Mouse (Mus musculus) ES-E14 (cell line): ENCODE results near the gene Sulf2. TPM values are rescaled to one million over a fixed set of nuclear protein-coding genes. Genes with fewer than 3 reads are reported as not detected.

Experiments used
- DNase-seq: peaks from one replicate; pipeline ENCODE4 v3.0.0-alpha.2; 2013; ENCODE audit warnings: low read depth, low spot score
- H3K27ac ChIP-seq: 2 replicates; pipeline ENCODE4 v1.5.1; 2012; ENCODE audit warnings: low read depth, mild to moderate bottlenecking, low read length, moderate library complexity, mixed read lengths; ENCODE audit not compliant: poor library complexity, insufficient read depth, severe bottlenecking
- H3K36me3 ChIP-seq: 2 replicates; pipeline ENCODE4 v1.6.1; 2012; ENCODE audit warnings: mild to moderate bottlenecking, low read length, moderate library complexity, mixed read lengths; ENCODE audit not compliant: control insufficient read depth, poor library complexity, insufficient read depth, severe bottlenecking
- H3K4me1 ChIP-seq, 2 experiments: fragments of 150-350 bp in 1 of 2; sonication (generic) in 1 of 2; 2 replicates each; pipeline ENCODE4 v1.6.1; 2012; ENCODE audit warnings: low read length in 2 of 2, mild to moderate bottlenecking in 1 of 2, mixed read lengths in 1 of 2; ENCODE audit not compliant: control insufficient read depth in 2 of 2, insufficient read depth in 2 of 2, poor library complexity in 1 of 2
- H3K4me3 ChIP-seq, 2 experiments: fragments of 150-350 bp in 1 of 2; sonication (generic) in 1 of 2; 2 replicates each; pipeline ENCODE4 v1.5.1; 2012; ENCODE audit warnings: low read length in 2 of 2, low read depth in 1 of 2, mild to moderate bottlenecking in 1 of 2, mixed read lengths in 1 of 2; ENCODE audit not compliant: insufficient read depth in 1 of 2, poor library complexity in 1 of 2, severe bottlenecking in 1 of 2
- H3K9ac ChIP-seq: 2 replicates; pipeline ENCODE4 v1.6.1; 2012; ENCODE audit warnings: low read depth, mild to moderate bottlenecking, low read length, mixed read lengths; ENCODE audit not compliant: poor library complexity, insufficient read depth, severe bottlenecking
- H3K9me3 ChIP-seq: fragments of 150-350 bp; sonication (generic); 2 replicates; pipeline ENCODE4 v1.6.1; 2012; ENCODE audit warnings: low read depth, mild to moderate bottlenecking, low read length; ENCODE audit not compliant: control insufficient read depth, insufficient read depth
- CHD2 ChIP-seq: IDR thresholded peaks from 2 replicates; pipeline ENCODE4 v1.6.1; 2014; ENCODE audit warnings: mild to moderate bottlenecking, low read depth, low read length, inconsistent platforms
- HCFC1 ChIP-seq: IDR thresholded peaks from 2 replicates; pipeline ENCODE4 v1.6.1; 2012; ENCODE audit warnings: low read length, inconsistent platforms, borderline replicate concordance; ENCODE audit not compliant: insufficient read depth
- MAFK ChIP-seq: IDR thresholded peaks from 2 replicates; pipeline ENCODE4 v1.6.1; 2014; ENCODE audit warnings: mild to moderate bottlenecking, low read depth, low read length, inconsistent platforms; ENCODE audit not compliant: insufficient read depth
- ZC3H11A ChIP-seq: IDR thresholded peaks from 2 replicates; pipeline ENCODE4 v1.6.1; 2012; ENCODE audit warnings: low read depth, mild to moderate bottlenecking, inconsistent platforms, low read length, borderline replicate concordance
- ZNF384 ChIP-seq: IDR thresholded peaks from 2 replicates; pipeline ENCODE4 v1.6.1; 2012; ENCODE audit warnings: low read depth, low read length, inconsistent platforms
- in situ Hi-C, 2 experiments: fragments of 600-800 bp; cut with MboI; formaldehyde crosslinking; loops; one replicate each; pipeline ENCODE4 v1.15.1; 2025; ENCODE audit warnings: low sequenced_read_pairs in 2 of 2, inconsistent platforms in 1 of 2; ENCODE audit not compliant: unreplicated experiment in 2 of 2
- total RNA-seq: library from RNA; depleted of rRNA; stranded (reverse); fragments of 300-350 nt; gene quantifications from 2 replicates; pipeline ENCODE4 v1.2.3, GENCODE M21; 2012

Gene Sulf2
- total RNA-seq, 1 experiment = 102 TPM

DNA sequence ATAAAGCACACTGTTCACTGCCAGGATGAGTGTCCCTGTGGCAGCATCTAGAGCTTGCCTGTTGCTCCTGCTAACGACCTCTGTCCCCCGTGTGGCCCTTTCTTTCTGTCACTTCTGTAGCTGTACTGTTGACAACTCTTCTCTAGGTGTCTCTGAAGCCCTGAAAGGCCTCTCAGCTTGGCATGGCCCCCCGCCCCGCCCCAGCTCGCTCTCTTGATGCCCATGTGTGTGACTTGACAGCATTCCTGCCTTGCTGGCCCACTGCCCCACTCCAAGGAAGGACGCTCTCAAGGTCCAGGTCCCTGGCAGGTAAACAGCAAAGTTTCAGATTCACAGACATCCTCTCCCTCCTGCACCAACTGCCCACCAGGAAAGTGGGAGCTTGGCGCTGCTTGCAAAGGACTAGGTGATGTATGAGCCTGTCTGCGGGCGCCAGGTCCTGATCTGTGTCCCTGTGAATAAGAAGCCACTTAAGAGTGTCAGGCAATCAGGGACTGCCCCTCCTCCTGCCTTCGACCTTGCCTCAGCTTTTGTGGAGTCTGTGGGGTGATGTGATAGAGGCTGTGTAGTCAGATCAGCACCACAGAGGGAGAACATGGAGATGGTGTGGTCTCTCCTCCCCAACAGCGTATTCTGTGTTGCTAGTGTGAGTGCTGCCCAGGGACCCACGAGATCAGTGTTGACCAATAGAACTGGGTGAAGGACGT is 40.8 kb upstream of the Sulf2 start:
- DNase-seq = no peak
- TF ChIP-seq ZC3H11A (no peak), HCFC1 (no peak), MAFK (no peak)
- in situ Hi-C loops = no loop called here
- H3K36me3 ChIP-seq = no peaks in the 10 kb centered on the region
- H3K4me1 ChIP-seq = peaks cover 0 to 27% of the 10 kb centered on the region in 2 experiments; a peak in 3 of 4 replicates
- no peak overlapping the region for H3K9ac ChIP-seq
- no peak overlapping the region for H3K27ac ChIP-seq
- H3K9me3 ChIP-seq = no peaks in the 10 kb centered on the region
- H3K4me3 ChIP-seq = no peak overlapping the region

DNA sequence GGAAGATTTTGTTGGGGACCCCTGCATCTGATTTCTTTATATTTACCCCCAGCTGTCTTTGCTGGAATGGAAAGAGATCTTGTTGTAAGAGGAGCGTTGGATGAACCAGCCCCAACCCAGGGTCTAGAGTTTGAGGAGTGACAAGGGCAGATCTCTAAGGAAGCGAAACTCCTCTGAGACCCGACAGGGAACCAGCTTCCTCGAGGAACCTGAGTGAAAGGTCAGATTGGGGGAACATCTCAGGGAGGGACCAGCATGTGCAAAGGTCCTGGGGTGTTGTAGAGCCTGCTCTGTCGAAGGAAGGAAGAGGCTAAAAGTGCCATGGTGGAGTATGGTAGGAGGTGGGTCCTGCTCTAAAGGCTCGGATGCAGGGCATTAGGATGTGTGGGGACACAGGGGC is 39.6 kb upstream of the Sulf2 start:
- H3K4me1 ChIP-seq = peaks cover 0 to 27% of the 10 kb centered on the region in 2 experiments; a peak in 3 of 4 replicates

DNA sequence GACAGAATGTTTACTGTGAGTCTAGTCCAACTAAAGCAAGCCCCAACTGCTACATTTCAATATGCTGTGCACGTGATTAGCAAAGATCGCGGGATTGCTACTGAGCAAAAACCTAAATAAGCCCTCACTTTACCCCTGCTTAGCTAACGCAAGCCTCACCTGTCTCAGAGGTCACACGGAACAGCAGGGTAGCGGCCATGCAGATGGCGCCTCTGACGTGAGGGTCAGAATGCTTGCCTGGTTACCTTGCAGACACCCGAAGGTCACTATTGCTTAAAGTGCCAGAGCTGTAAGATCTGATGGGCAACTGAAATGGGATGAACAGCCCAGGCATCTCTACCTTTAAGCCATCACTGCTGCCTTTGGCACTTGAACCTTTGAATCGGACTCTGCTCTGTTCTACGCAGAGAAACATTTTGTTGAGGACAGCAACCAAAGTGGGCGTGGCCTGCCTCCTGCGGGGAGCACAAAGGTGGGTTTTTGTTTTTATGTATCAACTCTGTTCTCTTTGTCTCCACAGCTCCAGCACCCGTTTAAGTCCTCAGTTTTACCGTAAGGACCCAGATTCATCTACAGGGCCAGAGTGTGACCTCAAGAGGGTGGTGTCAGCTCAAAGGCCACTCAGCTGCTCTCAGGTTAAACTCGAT is 38.8 kb upstream of the Sulf2 start:
- H3K4me1 ChIP-seq = peaks cover 0 to 27% of the 10 kb centered on the region in 2 experiments; a peak in 3 of 4 replicates
- H3K36me3 ChIP-seq = no peaks in the 10 kb centered on the region
- H3K27ac ChIP-seq = peak overlapping the region; percentile 97
- H3K4me3 ChIP-seq = peak overlapping the region; percentile 20 to 30
- H3K9ac ChIP-seq = peak overlapping the region; percentile 12; the same call in 1 of the 2 replicates
- no peaks in the 10 kb centered on the region for H3K9me3 ChIP-seq
- DNase-seq = peak; percentile 93
- in situ Hi-C loops = no loop called here
- TF ChIP-seq CHD2 (peak; percentile 90), HCFC1 (no peak), ZC3H11A (no peak), ZNF384 (no peak)

More for the DNA sequence above, 39.6 kb upstream of the Sulf2 start:
- Histone ChIP-seq H3K27ac (peak overlapping the region; percentile 97), H3K4me3 (peak overlapping the region in 1 of 2 experiments; percentile 16; a peak in 2 of 4 replicates), H3K9ac (peak overlapping the region; percentile 16; the same call in 1 of the 2 replicates), H3K36me3 (no peaks in the 10 kb centered on the region), H3K9me3 (no peaks in the 10 kb centered on the region)
- TF ChIP-seq ZNF384 = no peak; the same call in 1 of the 2 replicates
- no peak for TF ChIP-seq MAFK
- no peak for TF ChIP-seq ZC3H11A
- no peak for TF ChIP-seq CHD2
- no peak for TF ChIP-seq HCFC1
- no peak for DNase-seq
- in situ Hi-C loops = no loop called here

DNA sequence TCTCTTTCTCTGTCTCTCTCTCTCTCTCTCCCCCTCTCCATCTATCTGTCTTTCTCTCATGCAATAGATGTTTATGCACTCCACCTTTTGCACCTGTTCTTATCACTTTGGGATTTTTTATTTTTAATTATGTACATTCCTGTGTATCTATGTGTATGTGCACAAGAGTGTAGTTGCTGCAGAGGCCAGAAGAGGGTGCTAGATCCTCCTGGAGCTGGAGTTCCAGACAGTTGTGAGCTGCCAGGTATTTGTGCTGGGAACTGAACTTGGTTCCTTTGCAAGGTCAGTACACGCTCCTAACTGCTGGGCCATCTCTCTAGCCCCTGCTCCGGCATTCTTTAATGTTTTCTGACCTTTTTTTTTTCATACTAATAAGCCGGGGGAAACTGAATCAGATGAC is 38.0 kb upstream of the Sulf2 start:
- H3K27ac ChIP-seq = peak overlapping the region; percentile 97
- in situ Hi-C loops = no loop called here
- H3K9me3 ChIP-seq = no peaks in the 10 kb centered on the region
- TF ChIP-seq HCFC1 = no peak
- no peak for TF ChIP-seq ZNF384
- no peak for TF ChIP-seq ZC3H11A
- TF ChIP-seq CHD2 = no peak
- no peak for TF ChIP-seq MAFK
- no peak for DNase-seq
- peaks cover 0 to 24% of the 10 kb centered on the region in 2 experiments; a peak in 3 of 4 replicates for H3K4me1 ChIP-seq
- H3K4me3 ChIP-seq = no peak overlapping the region
- H3K36me3 ChIP-seq = no peaks in the 10 kb centered on the region
- no peak overlapping the region for H3K9ac ChIP-seq
